Mouse (Mus musculus) spleen, adult 18-20 months (tissue): ENCODE results near the gene Gm10718.
"Not testable (repeated sequence)": the region's sequence is repeated elsewhere in the genome, so short reads cannot be mapped to it uniquely, and the experiment has no call there.

ENCODE experiments used
- DNase-seq, 2 experiments: peaks; one replicate each; pipeline ENCODE4 v3.0.0; 2022; ENCODE audit warnings: mixed read lengths in 2 of 2

Gene Gm10718

DNA sequence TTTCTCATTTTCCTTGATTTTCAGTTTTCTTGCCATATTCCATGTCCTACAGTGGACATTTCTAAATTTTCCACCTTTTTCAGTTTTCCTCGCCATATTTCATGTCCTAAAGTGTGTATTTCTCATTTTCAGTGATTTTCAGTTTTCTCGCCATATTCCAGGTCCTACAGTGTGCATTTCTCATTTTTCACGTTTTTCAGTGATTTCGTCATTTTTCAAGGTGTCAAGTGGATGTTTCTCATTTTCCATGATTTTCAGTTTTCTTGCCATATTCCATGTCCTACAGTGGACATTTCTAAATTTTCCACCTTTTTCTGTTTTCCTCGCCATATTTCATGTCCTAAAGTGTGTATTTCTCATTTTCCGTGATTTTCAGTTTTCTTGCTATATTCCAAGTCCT, 2.3 kb downstream of the Gm10718 start:
- peak; percentile 48 to 62 for DNase-seq

- DNase-seq: not testable (repeated sequence)
Observed at GRCm38 (mm10) chr9:3026136-3026535, 2.8 kb downstream of the Gm10718 start.

- DNase-seq: not testable (repeated sequence)
Observed at GRCm38 (mm10) chr9:3026741-3027140, 3.4 kb downstream of the Gm10718 start.

- DNase-seq: not testable (repeated sequence)
Observed at GRCm38 (mm10) chr9:3027200-3027599, 3.9 kb downstream of the Gm10718 start.

GRCm38 (mm10) chr9:3029276-3030000, 6.1 kb downstream of the Gm10718 start:
- peak in 1 of 2 experiments; percentile 11 for DNase-seq

GRCm38 (mm10) chr9:3030677-3031318, 7.5 kb downstream of the Gm10718 start:
- not testable (repeated sequence) for DNase-seq

- not testable (repeated sequence) for DNase-seq
Observed at GRCm38 (mm10) chr9:3034299-3034698, 11.0 kb downstream of the Gm10718 start, which contains the start of gene Gm17535. Gene Gm17535, plus strand, starts transcription at chr9:3034599.

- DNase-seq: not testable (repeated sequence)
Observed at GRCm38 (mm10) chr9:3036577-3036976, 13.2 kb downstream of the Gm10718 start, which contains the start of gene Gm10715. Gene Gm10715, plus strand, starts transcription at chr9:3036877.

DNA sequence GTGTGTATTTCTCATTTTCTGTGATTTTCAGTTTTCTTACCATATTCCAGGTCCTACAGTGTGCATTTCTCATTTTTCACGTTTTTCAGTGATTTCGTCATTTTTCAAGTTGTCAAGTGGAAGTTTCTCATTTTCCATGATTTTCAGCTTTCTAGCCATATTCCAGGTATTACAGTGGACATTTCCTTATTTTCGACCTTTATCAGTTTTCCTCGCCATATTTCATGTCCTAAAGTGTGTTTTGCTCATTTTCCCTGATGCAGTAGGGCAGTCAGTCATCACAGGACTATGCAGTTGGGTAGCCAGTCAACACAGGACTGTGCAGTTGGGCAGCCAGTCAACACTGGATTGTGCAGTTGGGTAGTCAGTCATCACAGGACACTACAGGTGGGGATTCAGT, 14.8 kb downstream of the Gm10718 start:
- not testable (repeated sequence) for DNase-seq
